Mouse (Mus musculus): ENCODE results near the gene Dna2.

Dna2 gene

GRCm38 (mm10) chr10:62980039-62980954, 33.5 kb downstream of the Dna2 start, which contains the start of gene Rufy2:
Rufy2 (plus strand) TSS chr10:62980223.
- DNase-seq (ENCODE audit: low read depth, low spot score): peak; percentile 35

- DNase-seq (ENCODE audit: low read depth, low spot score): no peak
Measured at GRCm38 (mm10) chr10:62984072-62984471, 37.2 kb downstream of the Dna2 start.

- DNase-seq (ENCODE audit: low read depth, low spot score): no peak
Measured at GRCm38 (mm10) chr10:62984495-62984894, 37.7 kb downstream of the Dna2 start.

GRCm38 (mm10) chr10:62987341-62987740, 40.5 kb downstream of the Dna2 start:
- DNase-seq (ENCODE audit: low read depth, low spot score): peak; percentile 42

- no peak for DNase-seq (ENCODE audit: low read depth, low spot score)
Measured at GRCm38 (mm10) chr10:62990636-62991035, 43.8 kb downstream of the Dna2 start.

- DNase-seq (ENCODE audit: low read depth, low spot score): no peak
Measured at GRCm38 (mm10) chr10:62993991-62994390, 47.2 kb downstream of the Dna2 start.

- DNase-seq (ENCODE audit: low read depth, low spot score): no peak
Measured at GRCm38 (mm10) chr10:63000584-63000983, 53.8 kb downstream of the Dna2 start.

GRCm38 (mm10) chr10:63003252-63003651, 56.4 kb downstream of the Dna2 start:
- no peak for DNase-seq (ENCODE audit: low read depth, low spot score)

- DNase-seq (ENCODE audit: low read depth, low spot score): no peak
Measured at GRCm38 (mm10) chr10:63004556-63004955, 57.7 kb downstream of the Dna2 start.

- no peak for DNase-seq (ENCODE audit: low read depth, low spot score)
Measured at GRCm38 (mm10) chr10:63008193-63008592, 61.4 kb downstream of the Dna2 start.

- no peak for DNase-seq (ENCODE audit: low read depth, low spot score)
Measured at GRCm38 (mm10) chr10:63010268-63010667, 63.4 kb downstream of the Dna2 start.

GRCm38 (mm10) chr10:63011556-63011955, 64.7 kb downstream of the Dna2 start:
- no peak for DNase-seq (ENCODE audit: low read depth, low spot score)

- DNase-seq (ENCODE audit: low read depth, low spot score): no peak
Measured at GRCm38 (mm10) chr10:63013476-63013875, 66.7 kb downstream of the Dna2 start.

GRCm38 (mm10) chr10:63014168-63014567, 67.3 kb downstream of the Dna2 start:
- DNase-seq (ENCODE audit: low read depth, low spot score): no peak

- DNase-seq (ENCODE audit: low read depth, low spot score): no peak
Measured at GRCm38 (mm10) chr10:63019304-63019703, 72.5 kb downstream of the Dna2 start.

GRCm38 (mm10) chr10:63021702-63022101, 74.9 kb downstream of the Dna2 start:
- DNase-seq (ENCODE audit: low read depth, low spot score): no peak

GRCm38 (mm10) chr10:63022541-63023120, 75.8 kb downstream of the Dna2 start:
- DNase-seq (ENCODE audit: low read depth, low spot score): peak; percentile 16

GRCm38 (mm10) chr10:63023121-63023748, 76.4 kb downstream of the Dna2 start:
- no peak for DNase-seq (ENCODE audit: low read depth, low spot score)
